Mouse (Mus musculus): Measurements from ENCODE around the gene Cdk5r2. TPM values are rescaled to one million over a fixed set of nuclear protein-coding genes. Genes with fewer than 3 reads are reported as not detected.

The Cdk5r2 gene
- polyA plus RNA-seq (2015; fragmentation: Nextera tagmentation; extraction: Ambion mirVana), result 8.4 and 9.4 TPM in 2 replicates

DNA sequence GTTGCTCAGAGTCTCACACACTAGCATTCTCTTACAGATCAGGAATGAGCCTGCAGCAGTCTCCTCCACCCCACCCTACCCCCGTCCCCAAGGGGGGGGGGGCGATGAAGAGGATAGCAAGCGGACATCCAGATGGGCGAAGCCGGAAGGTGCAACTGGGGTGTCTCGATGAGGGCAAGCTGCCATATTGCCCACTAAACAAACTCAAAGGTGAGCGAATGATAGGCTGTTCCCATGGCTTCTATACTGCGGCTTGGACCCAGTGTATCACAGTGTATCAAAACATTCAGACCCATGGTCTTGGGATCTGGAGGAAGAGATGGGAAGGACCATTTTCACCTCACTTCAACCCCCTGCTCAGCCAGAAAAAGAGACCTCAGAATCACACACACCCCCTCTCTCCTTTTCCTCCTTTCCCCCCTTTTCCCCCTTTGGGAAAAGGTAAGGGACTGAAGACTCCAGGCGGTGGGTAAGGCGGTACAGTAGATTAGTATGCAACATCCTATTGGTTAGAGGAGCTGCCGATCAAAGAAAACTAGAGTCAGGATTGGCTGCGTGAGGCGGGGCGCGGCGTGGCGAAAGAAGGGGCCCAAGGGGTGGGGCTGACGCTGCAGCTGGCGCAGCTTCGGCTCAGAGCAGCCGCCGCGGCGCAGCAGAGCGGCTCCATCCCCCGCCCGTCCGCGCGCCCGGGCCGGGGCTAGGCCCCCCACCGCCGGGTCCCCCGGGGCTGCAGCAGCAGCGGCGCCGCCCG is at the start of gene Cdk5r2:
Cdk5r2 (plus strand) TSS at position 629 of the 751 bp plus-strand sequence.
- ATAC-seq, result peak; percentile 92
- 1% methylated on average over 38 of the region's 39 CpGs for WGBS
- peak within 1 kb of the TSS; percentile 94 for H3K4me3 ChIP-seq (ENCODE audit: low read length)
- peak within 1 kb of the TSS; percentile 98 for H3K9ac ChIP-seq (ENCODE audit: low read depth, low read length)
- peak within 1 kb of the TSS; percentile 81 for H3K4me2 ChIP-seq (ENCODE audit: low read length)
- peak within 1 kb of the TSS; percentile 88 for H3K27ac ChIP-seq (ENCODE audit: low read depth, low read length)
- peaks cover 21% of the 10 kb centered on the region for H3K4me1 ChIP-seq (ENCODE audit: control insufficient read depth, insufficient read depth, low read depth, low read length)
- H3K9me3 ChIP-seq (ENCODE audit: control insufficient read depth, low read length), result no peaks in the 10 kb centered on the region
- H3K27me3 ChIP-seq (replicated peaks; ENCODE audit: control insufficient read depth, insufficient read depth, low read length), result no peaks in the 10 kb centered on the region
- H3K36me3 ChIP-seq (ENCODE audit: control insufficient read depth, insufficient read depth, low read length), result no peaks in the 10 kb centered on the region

DNA sequence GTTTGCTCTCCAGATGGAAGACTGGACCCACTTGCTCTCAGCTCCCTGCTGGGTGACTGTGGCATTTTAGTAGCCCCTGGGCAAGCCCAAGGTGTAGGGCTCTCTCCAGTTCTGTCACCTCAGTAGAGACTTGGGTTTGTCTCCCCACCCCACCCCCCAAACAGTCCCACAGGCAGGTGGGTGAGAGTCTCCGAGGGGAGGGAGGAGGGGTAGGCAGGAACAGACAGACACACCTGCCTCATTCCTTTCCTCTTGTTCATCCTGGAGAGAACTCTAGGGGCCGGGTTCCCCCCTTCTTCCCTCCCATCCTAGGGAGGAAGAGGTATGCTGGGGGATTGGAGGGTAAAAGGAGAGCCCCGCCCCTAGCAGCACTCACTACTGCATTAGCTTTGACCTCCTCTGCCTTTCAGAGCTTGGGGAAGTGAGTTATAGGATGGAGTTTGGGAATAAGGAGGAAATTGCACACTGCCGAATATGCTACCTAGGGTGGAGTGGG is 49.3 kb upstream of the Cdk5r2 start:
- peaks cover 35% of the 10 kb centered on the region for H3K27me3 ChIP-seq (replicated peaks; ENCODE audit: control insufficient read depth, insufficient read depth, low read length)
- H3K27ac ChIP-seq (ENCODE audit: low read depth, low read length), result no peak overlapping the region
- H3K9ac ChIP-seq (ENCODE audit: low read depth, low read length), result no peak overlapping the region
- H3K36me3 ChIP-seq (ENCODE audit: control insufficient read depth, insufficient read depth, low read length), result no peaks in the 10 kb centered on the region
- H3K4me2 ChIP-seq (ENCODE audit: low read length), result no peak overlapping the region
- peaks cover 42% of the 10 kb centered on the region for H3K4me1 ChIP-seq (ENCODE audit: control insufficient read depth, insufficient read depth, low read depth, low read length)
- 42% methylated on average over 3 of the region's 4 CpGs for WGBS
- ATAC-seq, result no peak
- H3K4me3 ChIP-seq (ENCODE audit: low read length), result no peak overlapping the region
- no peaks in the 10 kb centered on the region for H3K9me3 ChIP-seq (ENCODE audit: control insufficient read depth, low read length)

DNA sequence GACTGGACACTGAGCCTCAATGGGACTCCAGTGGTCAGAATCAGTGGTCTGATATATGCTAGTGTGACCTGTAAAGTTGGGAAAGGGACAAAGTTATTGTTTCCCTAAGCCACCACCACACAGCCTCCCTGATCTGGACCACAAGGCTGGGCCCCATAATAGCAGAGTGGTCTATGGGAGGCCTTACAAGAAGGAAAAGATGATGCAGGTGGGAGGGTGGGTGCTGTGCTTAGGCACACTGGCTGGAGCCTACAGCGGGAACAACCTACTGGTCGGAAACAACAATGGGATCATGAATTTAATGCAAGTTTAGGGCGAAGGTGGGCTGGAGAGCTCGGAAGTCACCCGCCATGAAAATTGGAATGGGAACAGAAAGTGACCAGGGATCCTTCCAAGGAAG is 48.9 kb upstream of the Cdk5r2 start:
- no peaks in the 10 kb centered on the region for H3K36me3 ChIP-seq (ENCODE audit: control insufficient read depth, insufficient read depth, low read length)
- WGBS, result 24% methylated on average over 5 of the region's 5 CpGs
- ATAC-seq, result no peak
- H3K27ac ChIP-seq (ENCODE audit: low read depth, low read length), result no peak overlapping the region
- no peak overlapping the region for H3K4me2 ChIP-seq (ENCODE audit: low read length)
- H3K9ac ChIP-seq (ENCODE audit: low read depth, low read length), result no peak overlapping the region
- no peaks in the 10 kb centered on the region for H3K9me3 ChIP-seq (ENCODE audit: control insufficient read depth, low read length)
- H3K4me3 ChIP-seq (ENCODE audit: low read length), result no peak overlapping the region
- H3K4me1 ChIP-seq (ENCODE audit: control insufficient read depth, insufficient read depth, low read depth, low read length), result peaks cover 37% of the 10 kb centered on the region
- H3K27me3 ChIP-seq (replicated peaks; ENCODE audit: control insufficient read depth, insufficient read depth, low read length), result peaks cover 32% of the 10 kb centered on the region

- Histone ChIP-seq H3K27ac (ENCODE audit: low read depth, low read length) (peak overlapping the region; percentile 19; the same call in 1 of the 2 replicates), H3K9me3 (ENCODE audit: control insufficient read depth, low read length) (no peaks in the 10 kb centered on the region), H3K27me3 (replicated peaks; ENCODE audit: control insufficient read depth, insufficient read depth, low read length) (peaks cover 28% of the 10 kb centered on the region), H3K4me3 (ENCODE audit: low read length) (peak overlapping the region; percentile 38), H3K9ac (ENCODE audit: low read depth, low read length) (peak overlapping the region; percentile 55), H3K4me1 (ENCODE audit: control insufficient read depth, insufficient read depth, low read depth, low read length) (peaks cover 36% of the 10 kb centered on the region), H3K4me2 (ENCODE audit: low read length) (peak overlapping the region; percentile 65), H3K36me3 (ENCODE audit: control insufficient read depth, insufficient read depth, low read length) (no peaks in the 10 kb centered on the region)
- WGBS, result 1% methylated on average over 35 of the region's 38 CpGs
- ATAC-seq, result peak; percentile 49
These were observed 48.1 kb upstream of the Cdk5r2 start for GRCm38 (mm10) chr1:74806360-74807311.

DNA sequence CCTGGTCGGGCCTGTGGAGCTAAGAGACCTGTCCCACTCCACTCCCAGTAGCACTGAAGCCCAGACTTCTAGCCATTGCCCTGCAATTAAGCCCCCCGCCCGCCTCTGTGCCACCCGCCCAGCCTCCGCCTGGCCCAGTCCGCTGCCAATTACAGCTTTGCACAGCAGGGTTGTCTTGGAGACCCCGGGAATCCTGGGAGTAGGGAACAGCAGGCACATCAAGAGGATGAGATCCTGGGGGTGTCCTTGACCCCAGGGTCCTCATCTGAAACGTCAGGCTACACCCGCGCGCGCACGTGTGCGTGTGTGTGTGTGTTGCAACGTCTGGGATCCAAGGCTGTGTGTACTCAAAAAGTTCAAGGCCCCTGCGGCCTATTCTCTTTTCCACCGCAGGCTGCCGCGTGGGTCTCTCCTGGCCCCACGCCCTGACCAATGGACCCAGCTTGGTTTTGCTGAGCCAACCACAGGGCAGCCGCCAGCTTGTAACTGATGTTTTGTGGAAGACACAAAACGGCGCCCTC is 47.1 kb upstream of the Cdk5r2 start:
- Histone ChIP-seq H3K9ac (ENCODE audit: low read depth, low read length) (peak overlapping the region; percentile 55), H3K27me3 (replicated peaks; ENCODE audit: control insufficient read depth, insufficient read depth, low read length) (peaks cover 18% of the 10 kb centered on the region), H3K4me3 (ENCODE audit: low read length) (peak overlapping the region; percentile 20), H3K9me3 (ENCODE audit: control insufficient read depth, low read length) (no peaks in the 10 kb centered on the region), H3K4me2 (ENCODE audit: low read length) (peak overlapping the region; percentile 65), H3K36me3 (ENCODE audit: control insufficient read depth, insufficient read depth, low read length) (no peaks in the 10 kb centered on the region), H3K27ac (ENCODE audit: low read depth, low read length) (peak overlapping the region; percentile 19; the same call in 1 of the 2 replicates), H3K4me1 (ENCODE audit: control insufficient read depth, insufficient read depth, low read depth, low read length) (peaks cover 35% of the 10 kb centered on the region)
- peak; percentile 10 for ATAC-seq
- whole genome bisulfite sequencing, result 3% methylated on average over 23 of the region's 23 CpGs

GRCm38 (mm10) chr1:74808078-74808477 is 46.7 kb upstream of the Cdk5r2 start:
- no peaks in the 10 kb centered on the region for H3K9me3 ChIP-seq (ENCODE audit: control insufficient read depth, low read length)
- H3K27ac ChIP-seq (ENCODE audit: low read depth, low read length), result peak overlapping the region; percentile 45; the same call in 1 of the 2 replicates
- H3K4me2 ChIP-seq (ENCODE audit: low read length), result peak overlapping the region; percentile 65
- H3K4me1 ChIP-seq (ENCODE audit: control insufficient read depth, insufficient read depth, low read depth, low read length), result peaks cover 31% of the 10 kb centered on the region
- H3K9ac ChIP-seq (ENCODE audit: low read depth, low read length), result peak overlapping the region; percentile 44
- peak overlapping the region; percentile 23 for H3K4me3 ChIP-seq (ENCODE audit: low read length)
- WGBS, result 0% methylated on average over 16 of the region's 16 CpGs
- no peaks in the 10 kb centered on the region for H3K36me3 ChIP-seq (ENCODE audit: control insufficient read depth, insufficient read depth, low read length)
- ATAC-seq, result peak; percentile 83
- H3K27me3 ChIP-seq (replicated peaks; ENCODE audit: control insufficient read depth, insufficient read depth, low read length), result peaks cover 14% of the 10 kb centered on the region

- H3K36me3 ChIP-seq (ENCODE audit: control insufficient read depth, insufficient read depth, low read length), result no peaks in the 10 kb centered on the region
- H3K9me3 ChIP-seq (ENCODE audit: control insufficient read depth, low read length), result no peaks in the 10 kb centered on the region
- H3K4me2 ChIP-seq (ENCODE audit: low read length), result no peak overlapping the region
- H3K9ac ChIP-seq (ENCODE audit: low read depth, low read length), result no peak overlapping the region
- peaks cover 13% of the 10 kb centered on the region for H3K27me3 ChIP-seq (replicated peaks; ENCODE audit: control insufficient read depth, insufficient read depth, low read length)
- ATAC-seq, result no peak
- H3K27ac ChIP-seq (ENCODE audit: low read depth, low read length), result no peak overlapping the region
- H3K4me1 ChIP-seq (ENCODE audit: control insufficient read depth, insufficient read depth, low read depth, low read length), result peaks cover 26% of the 10 kb centered on the region
- no peak overlapping the region for H3K4me3 ChIP-seq (ENCODE audit: low read length)
- WGBS, result 64% methylated on average over 10 of the region's 10 CpGs
These were observed 45.7 kb upstream of the Cdk5r2 start for GRCm38 (mm10) chr1:74809007-74809406.

DNA sequence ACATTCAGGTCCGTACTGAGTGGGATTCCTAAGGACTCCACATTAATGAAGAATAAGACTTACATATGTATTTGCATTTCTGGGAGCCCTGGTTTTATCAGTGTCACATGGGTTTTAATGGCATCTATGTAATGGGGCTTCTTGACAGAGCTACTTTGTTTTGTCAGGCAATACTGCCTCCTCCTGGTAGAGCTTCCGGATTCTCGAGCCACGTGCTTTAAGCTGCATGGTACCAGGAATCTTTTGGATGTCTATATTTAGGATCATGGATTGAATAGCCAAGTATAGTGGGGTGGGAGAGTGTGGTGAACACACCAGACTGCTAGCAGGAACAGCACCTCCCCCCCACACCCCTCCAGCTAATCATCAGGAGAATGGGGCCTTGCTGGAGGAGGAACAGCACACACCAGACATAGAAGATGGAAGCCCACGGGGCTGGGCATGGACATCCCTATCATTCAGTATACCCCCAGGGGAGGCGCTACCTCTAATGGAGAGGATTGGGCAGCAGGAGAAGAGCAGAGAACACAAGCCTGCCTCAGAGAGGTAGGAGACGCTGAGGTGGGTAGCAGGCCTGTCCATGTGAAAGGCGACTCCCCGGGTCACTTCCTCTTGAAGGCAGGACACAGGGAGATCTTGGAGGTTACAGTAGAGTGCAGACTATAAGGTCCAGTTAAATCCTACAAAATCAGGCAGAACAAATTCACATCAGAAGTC is 39.6 kb upstream of the Cdk5r2 start:
- WGBS, result 83% methylated on average over 9 of the region's 9 CpGs
- no peak overlapping the region for H3K4me2 ChIP-seq (ENCODE audit: low read length)
- no peak overlapping the region for H3K27ac ChIP-seq (ENCODE audit: low read depth, low read length)
- H3K27me3 ChIP-seq (replicated peaks; ENCODE audit: control insufficient read depth, insufficient read depth, low read length), result no peaks in the 10 kb centered on the region
- peaks cover 6% of the 10 kb centered on the region for H3K4me1 ChIP-seq (ENCODE audit: control insufficient read depth, insufficient read depth, low read depth, low read length)
- ATAC-seq, result no peak
- H3K4me3 ChIP-seq (ENCODE audit: low read length), result no peak overlapping the region
- H3K9me3 ChIP-seq (ENCODE audit: control insufficient read depth, low read length), result no peaks in the 10 kb centered on the region
- no peaks in the 10 kb centered on the region for H3K36me3 ChIP-seq (ENCODE audit: control insufficient read depth, insufficient read depth, low read length)
- no peak overlapping the region for H3K9ac ChIP-seq (ENCODE audit: low read depth, low read length)

Data from hindbrain, embryonic 16.5 days (tissue).